Mouse (Mus musculus): Measurements from ENCODE around the gene Lyg2.
A peak's percentile ranks its signal among the peaks of the same experiment; 100 is the strongest.

Lyg2 gene

DNA sequence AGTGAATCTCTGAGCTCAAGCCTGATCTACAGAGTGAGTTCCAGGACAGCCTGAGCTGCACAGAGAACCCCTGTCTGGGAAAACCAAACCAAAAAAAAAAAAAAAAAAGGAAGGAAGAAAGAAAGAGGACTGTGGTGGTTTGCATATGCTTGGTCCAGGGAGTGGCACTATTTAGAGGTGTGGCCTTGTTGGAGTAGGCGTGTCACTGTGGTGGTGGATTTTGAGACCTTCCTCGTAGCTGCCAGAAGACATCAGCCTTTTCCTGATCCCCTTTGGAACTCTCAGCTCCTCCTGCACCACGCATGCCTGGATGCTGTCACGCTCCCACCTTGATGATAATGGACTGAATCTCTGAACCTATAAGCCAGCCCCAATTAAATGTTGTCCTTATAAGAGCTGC lies 32.9 kb downstream of the Lyg2 start:
- DNase-seq (ENCODE audit: low spot score in 2 of 2) = no peak

DNA sequence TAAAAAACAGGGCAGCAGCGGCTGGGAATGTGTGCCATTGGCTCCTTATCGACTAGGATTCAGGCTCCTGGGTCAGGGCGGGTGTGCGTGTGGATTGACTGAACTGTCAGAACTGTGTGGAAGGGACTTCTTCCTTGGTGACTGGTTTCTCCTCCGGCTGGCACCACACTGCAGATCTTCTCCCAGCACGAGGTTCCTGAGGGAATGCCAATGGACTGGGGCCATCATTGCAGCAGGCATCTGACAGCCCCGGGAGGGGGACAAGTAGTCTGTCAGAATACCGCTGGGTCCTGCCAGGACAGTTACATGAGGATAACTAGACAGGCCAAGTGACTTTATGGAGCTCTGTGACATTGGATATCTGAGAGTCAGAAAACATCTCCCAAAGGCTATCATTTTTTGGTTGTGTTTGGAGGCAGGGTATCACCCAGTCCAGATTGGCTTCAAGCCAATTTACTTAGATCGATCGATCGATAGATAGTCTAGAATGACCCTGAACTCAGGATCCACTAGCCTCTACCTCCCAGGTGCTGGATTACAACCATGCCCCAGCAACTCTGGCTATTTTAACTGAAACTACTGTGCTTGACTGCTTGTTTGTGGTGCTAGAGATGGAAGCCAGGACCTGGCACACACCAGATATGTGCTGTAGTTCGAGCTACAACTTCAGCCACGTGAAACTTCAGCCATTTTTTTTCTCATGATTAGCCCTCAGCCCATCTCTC lies 38.4 kb downstream of the Lyg2 start:
- no peak for DNase-seq (ENCODE audit: low spot score in 2 of 2)

DNA sequence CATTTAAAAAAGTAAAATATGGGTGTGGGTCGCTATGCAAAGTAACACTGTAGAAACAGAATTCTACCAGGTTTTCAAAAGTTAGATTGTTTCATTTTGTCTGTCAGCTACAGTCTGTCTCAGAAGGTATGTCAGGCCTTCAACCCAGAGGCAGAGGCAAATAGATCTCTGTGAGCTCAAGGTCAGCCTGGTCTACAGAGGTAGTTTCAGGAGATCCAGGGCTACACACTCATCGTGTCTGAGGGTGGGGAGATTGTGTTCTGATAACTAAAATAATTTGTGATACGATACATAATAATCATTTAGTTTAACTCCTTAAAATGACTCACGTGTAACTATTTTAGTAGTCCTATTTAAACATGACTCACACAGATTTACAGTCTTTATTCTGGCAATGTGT lies 43.1 kb downstream of the Lyg2 start:
- no peak for DNase-seq (ENCODE audit: low spot score in 2 of 2)

DNA sequence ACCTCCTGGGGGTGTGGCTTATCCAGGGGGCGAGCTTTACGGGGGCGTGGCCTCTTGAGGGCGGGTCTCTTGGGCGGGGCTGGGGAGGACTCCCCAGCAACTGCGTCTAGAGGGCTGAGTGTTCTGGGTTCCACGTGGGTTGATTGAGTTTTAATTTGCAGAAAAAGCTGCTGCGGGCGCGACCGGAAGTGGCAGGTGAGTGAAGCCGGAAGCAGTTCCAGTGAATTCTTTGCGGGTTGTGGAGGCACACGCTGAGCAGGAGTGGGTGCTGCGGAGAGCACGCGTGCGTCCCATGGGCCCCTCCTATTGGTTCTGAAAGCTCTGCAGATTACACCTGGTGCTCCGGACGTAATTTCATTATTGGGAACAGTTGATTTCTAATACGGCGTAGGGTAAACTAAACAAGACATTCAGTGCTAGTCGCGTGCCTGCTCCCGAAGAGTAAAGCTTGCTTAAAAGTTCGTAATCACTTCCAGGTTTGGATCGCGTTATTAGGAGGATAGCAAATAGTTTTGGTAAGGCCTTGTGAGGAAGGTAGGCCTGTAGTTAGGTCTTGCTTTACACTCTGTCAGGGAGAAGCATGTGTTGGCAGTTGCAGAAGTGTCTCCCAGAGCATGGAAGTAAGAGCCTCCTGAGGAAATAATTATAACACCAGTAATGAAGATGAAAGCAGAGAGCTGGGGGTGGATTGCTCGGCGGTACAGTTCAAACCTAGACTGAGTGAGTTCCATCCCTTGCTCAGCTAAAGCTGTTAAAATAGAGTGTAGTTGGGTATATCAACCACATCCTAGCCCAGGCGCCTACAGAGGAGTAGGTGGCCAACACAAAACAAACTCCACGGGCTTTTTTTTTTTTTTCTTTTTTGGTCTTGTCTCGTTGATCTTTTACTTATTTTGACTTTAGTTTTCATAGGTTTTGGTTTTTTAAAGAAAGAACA lies 43.9 kb downstream of the Lyg2 start:
- DNase-seq (ENCODE audit: low spot score in 2 of 2) = peak; percentile 75 to 78

DNA sequence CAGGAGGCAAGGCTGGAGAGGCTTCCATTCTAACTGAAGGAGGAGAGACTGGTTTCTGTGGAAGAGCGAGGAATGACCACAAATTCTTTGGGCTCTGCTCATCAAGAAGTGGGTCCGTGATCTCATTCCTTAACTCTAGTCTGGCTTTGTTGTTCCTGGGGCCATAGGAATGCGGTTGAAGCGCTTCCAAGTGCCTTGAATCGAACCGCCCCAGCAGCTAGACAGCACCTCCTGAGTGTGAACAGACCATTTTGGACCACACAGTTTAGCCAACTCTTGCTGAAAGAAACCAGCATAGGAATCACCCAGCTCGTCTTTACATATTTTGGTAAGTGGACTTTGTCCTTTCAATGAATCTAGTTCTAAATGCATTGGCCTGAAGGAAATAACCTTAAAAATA lies 44.6 kb downstream of the Lyg2 start, which contains the start of gene Lipt1:
TSS of gene Lipt1 (plus strand) at position 35 of the 400 bp plus-strand sequence.
- no peak for DNase-seq (ENCODE audit: low spot score in 2 of 2)

DNA sequence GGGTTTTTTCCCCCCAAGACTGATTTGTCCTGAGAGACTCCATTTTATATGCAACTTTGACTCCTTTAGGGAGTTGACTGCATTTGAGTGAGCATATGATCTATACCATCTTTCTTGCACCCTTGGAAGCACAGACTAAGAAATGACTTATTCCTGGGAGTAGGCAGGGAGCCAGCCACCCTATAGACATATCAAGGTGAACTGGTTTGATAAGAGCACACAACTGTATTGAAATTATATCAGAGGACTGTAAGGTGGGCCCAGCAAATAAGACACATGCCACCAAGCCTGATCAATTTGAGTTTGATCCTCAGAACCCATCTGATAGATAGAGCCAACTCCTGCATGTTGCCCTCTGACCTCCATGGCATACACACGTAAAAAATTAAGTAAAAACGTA lies 46.9 kb downstream of the Lyg2 start:
- no peak for DNase-seq (ENCODE audit: low spot score in 2 of 2)

DNA sequence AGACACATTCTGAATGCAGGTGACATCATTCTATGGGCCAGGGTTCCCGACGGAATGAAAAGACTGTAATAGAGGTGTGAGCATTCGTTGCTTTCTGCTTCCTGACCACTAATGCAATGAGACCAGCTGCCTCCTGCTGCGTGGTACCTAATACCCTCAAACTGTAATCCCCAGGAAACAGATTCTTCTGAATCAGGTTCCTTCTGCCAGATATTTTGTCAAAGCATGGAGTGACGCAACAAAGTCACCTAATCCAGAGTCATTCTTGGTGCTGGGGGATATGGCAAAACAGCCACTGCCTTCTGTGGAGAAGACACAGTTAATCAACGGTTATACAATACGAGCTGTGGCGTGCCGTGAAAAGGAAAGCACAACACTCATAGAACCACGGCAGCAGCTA lies 47.7 kb downstream of the Lyg2 start:
- no peak for DNase-seq (ENCODE audit: low spot score in 2 of 2)

DNA sequence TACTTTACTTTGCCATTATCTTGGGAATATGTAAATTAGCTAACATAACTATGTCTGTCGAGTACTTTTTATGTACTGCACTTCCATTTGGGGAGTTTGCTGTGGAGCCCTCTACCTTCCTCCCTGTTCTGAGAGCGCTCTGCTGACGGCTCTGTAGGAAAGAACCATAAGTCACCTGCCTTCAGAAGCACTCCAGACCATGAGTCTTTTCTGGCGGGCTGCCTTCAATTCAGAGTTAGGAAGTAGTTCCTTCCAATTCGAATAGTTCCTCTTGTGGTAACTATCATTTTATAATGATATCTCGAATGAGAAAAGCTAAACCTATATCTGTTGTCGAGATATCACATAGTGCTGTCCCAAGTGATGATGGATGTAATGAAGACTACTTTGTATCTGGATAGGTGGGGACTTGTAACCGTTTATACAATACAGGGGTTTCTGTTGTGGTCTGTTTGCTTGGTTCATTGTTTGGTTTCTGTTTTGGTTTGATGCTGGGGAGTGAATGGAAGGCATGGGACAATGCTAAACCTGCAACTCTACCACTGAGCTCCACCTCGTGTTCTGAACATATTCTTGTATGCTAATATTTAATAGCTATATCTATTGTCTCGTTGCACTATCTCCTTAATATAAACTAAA lies 48.5 kb downstream of the Lyg2 start:
- DNase-seq (ENCODE audit: low spot score in 2 of 2) = no peak

DNA sequence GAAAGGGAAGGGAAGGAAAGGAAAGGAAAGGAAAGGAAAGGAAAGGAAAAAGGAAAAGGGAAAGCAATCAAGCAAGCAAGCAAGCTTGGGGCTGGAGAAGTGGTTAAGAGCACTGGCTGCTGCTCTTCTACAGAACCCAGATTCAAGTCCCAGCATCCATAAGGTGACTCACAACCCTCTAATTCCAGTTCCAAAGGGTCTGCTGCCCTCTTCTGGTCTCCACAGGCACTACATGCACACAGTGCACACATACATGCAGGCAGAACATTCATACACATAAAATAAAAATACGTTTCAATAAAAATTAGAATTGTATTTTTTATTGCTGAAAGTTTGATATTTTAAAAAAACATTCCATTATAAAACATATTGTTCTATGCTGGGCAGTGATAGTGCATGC lies 49.2 kb downstream of the Lyg2 start:
- DNase-seq (ENCODE audit: low spot score in 2 of 2) = peak in 1 of 2 experiments; percentile 14

DNA sequence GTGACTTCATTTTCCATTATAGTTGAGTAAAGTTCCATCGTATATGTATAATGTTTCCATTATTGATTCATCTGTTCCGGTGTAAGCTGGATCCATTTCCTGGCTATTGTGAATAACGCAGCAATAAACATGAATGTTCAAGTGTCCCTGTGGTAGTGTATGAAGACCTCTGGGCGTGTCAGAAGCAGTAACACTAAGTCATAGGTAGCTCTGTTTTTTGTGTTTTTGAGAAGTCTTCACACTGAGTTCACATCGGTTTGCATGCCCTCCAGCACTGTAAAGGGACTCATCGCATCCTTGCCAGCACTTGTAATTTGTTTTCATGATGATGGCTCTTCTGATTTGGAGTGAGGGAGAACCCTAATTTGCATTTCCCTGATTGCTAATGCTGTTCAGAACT lies 50.0 kb downstream of the Lyg2 start, which contains the start of gene Tsga10:
TSS of gene Tsga10 (minus strand) at position 144 of the 400 bp plus-strand sequence.
- no peak for DNase-seq (ENCODE audit: low spot score in 2 of 2)

DNA sequence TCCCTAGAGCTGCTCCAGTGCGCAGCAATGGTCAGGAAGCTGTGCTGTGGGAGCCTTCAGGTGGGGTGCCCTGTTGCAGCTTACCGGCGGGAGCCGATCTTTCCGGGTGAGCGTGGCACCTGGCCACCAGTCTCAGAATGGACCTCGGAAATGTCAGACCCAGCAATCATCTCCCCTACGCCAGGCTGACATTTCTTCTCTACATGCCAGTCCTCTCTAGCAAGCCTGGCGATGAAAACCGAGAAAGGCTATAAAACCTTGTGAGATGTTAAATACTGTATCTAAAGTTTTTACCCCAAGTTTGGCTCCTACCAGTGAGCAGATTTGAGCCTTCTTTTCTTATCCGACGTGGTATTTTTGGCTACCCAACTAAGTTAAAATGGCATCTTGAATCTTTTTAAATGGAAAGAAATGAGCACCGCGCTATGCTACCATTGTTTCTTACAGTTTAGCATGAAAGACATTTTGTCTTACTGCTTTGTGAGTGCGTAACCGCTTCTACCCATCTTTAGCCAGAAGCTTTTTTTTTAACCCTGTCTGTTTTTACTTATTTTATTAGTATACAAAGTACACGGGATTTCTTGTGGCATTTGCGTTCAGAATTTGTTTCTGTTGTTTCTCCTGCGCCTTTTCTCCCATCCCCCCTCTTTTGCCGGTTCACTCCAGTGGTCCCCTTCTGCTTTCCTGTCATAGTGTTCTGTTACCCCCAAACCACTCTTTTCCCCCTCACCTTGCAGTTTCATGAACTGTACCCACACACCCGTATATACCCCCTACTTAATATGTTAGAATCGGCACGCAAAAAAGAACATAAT lies 50.7 kb downstream of the Lyg2 start:
- DNase-seq (ENCODE audit: low spot score in 2 of 2) = peak in 1 of 2 experiments; percentile 5

DNA sequence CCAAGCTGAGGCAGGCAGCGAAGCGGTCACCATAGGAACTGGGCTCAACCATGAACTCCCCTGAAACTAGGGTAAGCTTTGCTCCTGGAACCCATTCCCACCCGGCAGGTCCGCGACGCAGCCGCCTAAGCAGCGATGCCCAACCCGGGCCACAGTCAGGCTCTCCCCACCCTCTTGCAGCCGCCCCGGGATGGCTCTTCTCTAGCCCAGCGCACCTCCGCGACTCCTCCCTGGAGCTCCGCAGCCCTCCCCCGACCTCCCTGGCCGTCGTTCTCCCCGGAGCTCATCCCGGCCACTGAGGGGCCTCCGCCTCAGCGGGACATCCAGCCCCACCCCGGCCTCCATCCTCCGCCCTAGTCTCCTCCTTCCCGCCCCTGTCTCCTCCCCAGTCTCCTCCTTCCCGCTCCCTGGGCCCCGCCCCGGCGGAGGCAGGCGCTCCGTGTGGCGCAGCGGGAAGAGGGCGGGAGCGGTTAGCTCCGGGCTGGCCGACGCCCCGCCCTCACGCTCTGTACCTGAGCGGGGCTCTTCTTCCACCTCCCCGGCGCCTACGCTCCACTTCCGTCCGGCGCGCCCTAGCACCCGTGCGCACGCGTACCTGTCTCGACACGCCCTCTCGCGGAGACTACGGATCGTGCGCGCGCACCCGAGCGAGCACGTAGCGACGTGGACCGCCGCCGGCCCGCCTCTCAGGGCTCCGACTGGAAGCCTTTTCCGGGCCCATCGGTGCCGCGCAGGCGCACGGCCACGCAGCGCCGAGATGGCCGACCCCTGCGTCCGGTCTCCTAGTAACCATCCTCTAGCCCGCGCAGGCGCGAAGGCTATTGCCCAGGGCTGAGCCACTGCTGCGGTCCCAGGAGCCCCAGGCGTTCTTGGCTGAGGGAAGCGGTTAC lies 51.5 kb downstream of the Lyg2 start:
- peak; percentile 99 to 100 for DNase-seq (ENCODE audit: low spot score in 2 of 2)

Data from heart, adult 9 months (tissue).